18 mouse cellular contexts compared by ENCODE assay signal in the genomic region with DNA sequence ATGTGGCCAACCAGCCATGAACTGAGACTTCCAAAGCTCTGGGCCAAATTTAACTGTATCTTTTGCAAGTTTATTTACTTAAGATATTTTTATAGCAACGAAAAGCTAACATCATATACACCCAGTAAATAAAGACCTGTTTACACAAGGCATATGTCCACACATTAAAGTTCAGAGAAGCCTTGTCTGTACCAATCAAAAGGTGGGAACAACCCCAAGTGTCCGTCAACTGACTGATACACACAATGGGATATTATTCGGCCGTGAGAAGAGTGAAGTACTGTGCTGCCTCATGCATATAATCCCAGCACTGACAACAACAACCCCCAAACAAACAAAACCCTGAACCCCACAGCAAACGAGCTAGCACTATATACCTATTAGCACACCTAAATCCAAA. TPM values are rescaled to one million over a fixed set of nuclear protein-coding genes. Genes with fewer than 3 reads are reported as not detected.
DNase-seq lines count a peak whose midpoint lies in the region; ATAC-seq and TF ChIP-seq lines count a peak whose summit lies in the region.
"Had no signal": no experiment of that assay in that cellular context is flagged by ENCODE, and none has a peak within 500 bp of the region (broad histone marks: within the 10 kb centered on the region; RNA-seq: fewer than 3 reads in every experiment).

No protein-coding gene starts in this region.

- H3K27ac ChIP-seq in forebrain, embryonic 10.5 days: 0 out of 2 replicates have a peak overlapping the region, but pooled peaks have one; percentile 25
- no peak overlapping the region for H3K27ac ChIP-seq in forebrain, embryonic 15.5 days (replicated peaks)
- H3K27ac ChIP-seq in kidney, postnatal 0 days: peak overlapping the region; percentile 55; the same call in 1 of the 2 replicates
- H3K27ac ChIP-seq in kidney, embryonic 14.5 days (ENCODE audit: low read depth, low read length): no peak overlapping the region; the same call in 1 of the 2 replicates
- H3K27ac ChIP-seq in midbrain, embryonic 13.5 days: 0 out of 2 replicates have a peak overlapping the region, but pooled peaks have one; percentile 32
- no peak overlapping the region for H3K27ac ChIP-seq in midbrain, postnatal 0 days (ENCODE audit: low read depth, low read length)
- H3K27ac ChIP-seq: hindbrain, embryonic 14.5 days; midbrain, embryonic 15.5 days had no signal

- intact Hi-C loops in heart, postnatal 14 days (cut with DNase I): no loop called here

- no peaks in the 10 kb centered on the region for H3K9me3 ChIP-seq in forebrain, embryonic 10.5 days
- no peaks in the 10 kb centered on the region for H3K9me3 ChIP-seq in forebrain, embryonic 15.5 days
- no peaks in the 10 kb centered on the region for H3K9me3 ChIP-seq in kidney, postnatal 0 days (replicated peaks; ENCODE audit: low read length)
- no peaks in the 10 kb centered on the region for H3K9me3 ChIP-seq in kidney, embryonic 14.5 days (ENCODE audit: control insufficient read depth, low read length)
- H3K9me3 ChIP-seq in midbrain, embryonic 13.5 days: no peaks in the 10 kb centered on the region
- H3K9me3 ChIP-seq in midbrain, postnatal 0 days (ENCODE audit: low read length): no peaks in the 10 kb centered on the region
- H3K9me3 ChIP-seq: heart, embryonic 10.5 days; limb, embryonic 12.5 days; midbrain, embryonic 15.5 days had no signal

- no peak overlapping the region for H3K4me2 ChIP-seq in forebrain, embryonic 15.5 days (replicated peaks)
- H3K4me2 ChIP-seq in kidney, postnatal 0 days (ENCODE audit: low read length): no peak overlapping the region
- no peak overlapping the region for H3K4me2 ChIP-seq in kidney, embryonic 14.5 days (replicated peaks; ENCODE audit: low read depth, low read length)
- H3K4me2 ChIP-seq in midbrain, embryonic 13.5 days (replicated peaks): no peak overlapping the region
- H3K4me2 ChIP-seq in midbrain, postnatal 0 days (ENCODE audit: low read depth, low read length, poor library complexity, severe bottlenecking): no peak overlapping the region
- H3K4me2 ChIP-seq: hindbrain, embryonic 14.5 days; limb, embryonic 12.5 days; midbrain, embryonic 15.5 days had no signal

- H3K4me1 ChIP-seq in forebrain, embryonic 10.5 days: peaks cover 60% of the 10 kb centered on the region
- peaks cover 46% of the 10 kb centered on the region for H3K4me1 ChIP-seq in forebrain, embryonic 15.5 days
- peaks cover 43% of the 10 kb centered on the region for H3K4me1 ChIP-seq in kidney, postnatal 0 days (replicated peaks; ENCODE audit: insufficient read depth, low read length)
- H3K4me1 ChIP-seq in kidney, embryonic 14.5 days (ENCODE audit: control insufficient read depth, insufficient read depth, low read length): peaks cover 51% of the 10 kb centered on the region
- H3K4me1 ChIP-seq in midbrain, embryonic 13.5 days (replicated peaks): peaks cover 60% of the 10 kb centered on the region
- H3K4me1 ChIP-seq in midbrain, postnatal 0 days (ENCODE audit: insufficient read depth, low read length): peaks cover 7% of the 10 kb centered on the region

- H3K4me3 ChIP-seq in forebrain, embryonic 10.5 days: no peak overlapping the region
- H3K4me3 ChIP-seq in forebrain, embryonic 15.5 days: no peak overlapping the region
- no peak overlapping the region for H3K4me3 ChIP-seq in kidney, postnatal 0 days (replicated peaks; ENCODE audit: low read depth, low read length)
- no peak overlapping the region for H3K4me3 ChIP-seq in kidney, embryonic 14.5 days (ENCODE audit: low read length)
- H3K4me3 ChIP-seq in midbrain, embryonic 13.5 days (replicated peaks): no peak overlapping the region
- no peak overlapping the region for H3K4me3 ChIP-seq in midbrain, postnatal 0 days (ENCODE audit: low read depth, low read length)
- H3K4me3 ChIP-seq: heart, embryonic 10.5 days; limb, embryonic 12.5 days; midbrain, embryonic 15.5 days had no signal

- H3K9ac ChIP-seq in forebrain, embryonic 15.5 days (replicated peaks): no peak overlapping the region
- H3K9ac ChIP-seq in kidney, postnatal 0 days (ENCODE audit: low read depth, low read length): no peak overlapping the region
- H3K9ac ChIP-seq in kidney, embryonic 14.5 days (ENCODE audit: low read depth, low read length): no peak overlapping the region
- no peak overlapping the region for H3K9ac ChIP-seq in midbrain, embryonic 13.5 days (replicated peaks)
- H3K9ac ChIP-seq in midbrain, postnatal 0 days (replicated peaks; ENCODE audit: low read length, poor library complexity, severe bottlenecking): no peak overlapping the region
- H3K9ac ChIP-seq: hindbrain, embryonic 14.5 days; limb, embryonic 12.5 days; midbrain, embryonic 15.5 days had no signal

- no peak for ATAC-seq in forebrain, embryonic 15.5 days (replicated peaks)
- ATAC-seq in kidney, postnatal 0 days (replicated peaks; ENCODE audit: low FRiP score, low read depth): no peak
- ATAC-seq in kidney, embryonic 14.5 days (ENCODE audit: low FRiP score, low TSS enrichment): no peak
- ATAC-seq in midbrain, embryonic 13.5 days: no peak
- ATAC-seq in midbrain, postnatal 0 days (ENCODE audit: low FRiP score): no peak
- ATAC-seq: midbrain, embryonic 15.5 days had no signal

- no peaks in the 10 kb centered on the region for H3K27me3 ChIP-seq in forebrain, embryonic 10.5 days (ENCODE audit: poor library complexity, severe bottlenecking)
- H3K27me3 ChIP-seq in forebrain, embryonic 15.5 days: no peaks in the 10 kb centered on the region
- H3K27me3 ChIP-seq in kidney, postnatal 0 days (ENCODE audit: insufficient read depth, low read length): no peaks in the 10 kb centered on the region
- H3K27me3 ChIP-seq in kidney, embryonic 14.5 days (ENCODE audit: control insufficient read depth, insufficient read depth, low read length): no peaks in the 10 kb centered on the region
- H3K27me3 ChIP-seq in midbrain, embryonic 13.5 days: no peaks in the 10 kb centered on the region
- no peaks in the 10 kb centered on the region for H3K27me3 ChIP-seq in midbrain, postnatal 0 days (ENCODE audit: insufficient read depth, low read length)
- H3K27me3 ChIP-seq: limb, embryonic 12.5 days; midbrain, embryonic 15.5 days had no signal

- WGBS in forebrain, embryonic 10.5 days: 81% methylated on average over 5 of the region's 5 CpGs
- 40% methylated on average over 5 of the region's 5 CpGs for WGBS in forebrain, embryonic 15.5 days
- 51% methylated on average over 5 of the region's 5 CpGs for WGBS in kidney, postnatal 0 days
- 67% methylated on average over 5 of the region's 5 CpGs for WGBS in kidney, embryonic 14.5 days
- 64% methylated on average over 5 of the region's 5 CpGs for WGBS in midbrain, embryonic 13.5 days
- WGBS in midbrain, postnatal 0 days: 58% methylated on average over 5 of the region's 5 CpGs

- TF ChIP-seq CTCF in kidney, postnatal 0 days (IDR thresholded peaks at IDR 0.05; ENCODE audit: low read depth): no peak
- TF ChIP-seq CTCF in midbrain, postnatal 0 days (IDR thresholded peaks at IDR 0.05): no peak

- H3K36me3 ChIP-seq in forebrain, embryonic 10.5 days (replicated peaks): no peaks in the 10 kb centered on the region
- no peaks in the 10 kb centered on the region for H3K36me3 ChIP-seq in forebrain, embryonic 15.5 days
- no peaks in the 10 kb centered on the region for H3K36me3 ChIP-seq in kidney, postnatal 0 days (ENCODE audit: insufficient read depth, low read length)
- no peaks in the 10 kb centered on the region for H3K36me3 ChIP-seq in kidney, embryonic 14.5 days (ENCODE audit: control insufficient read depth, insufficient read depth, low read length)
- no peaks in the 10 kb centered on the region for H3K36me3 ChIP-seq in midbrain, embryonic 13.5 days
- no peaks in the 10 kb centered on the region for H3K36me3 ChIP-seq in midbrain, postnatal 0 days (ENCODE audit: insufficient read depth, low read length)
- H3K36me3 ChIP-seq: limb, embryonic 12.5 days; midbrain, embryonic 15.5 days had no signal

- no peak for DNase-seq in forebrain, embryonic 10.5 days (ENCODE audit: extremely low spot score, low spot score)
- DNase-seq in kidney, postnatal 0 days (ENCODE audit: low spot score): no peak
- no peak for DNase-seq in midbrain, postnatal 0 days (ENCODE audit: low spot score)
- no peak for DNase-seq in right cerebral cortex, postnatal 36 days (ENCODE audit: low spot score in 2 of 2)
- DNase-seq in heart, postnatal 14 days: no peak
- DNase-seq: cerebellum, adult 11 months; cerebellum, postnatal 25 days; gastrocnemius, postnatal 25 days; right cerebral cortex, adult 18-20 months; spleen, adult 18-20 months; thymus, postnatal 14 days had no signal

RNA-seq across cellular contexts. Expression of gene Gna12, which starts 18.2 kb away (rescaled TPM):
- polyA plus RNA-seq in forebrain, embryonic 10.5 days (2016; fragmentation: Nextera tagmentation; extraction: Ambion mirVana): 6.1 and 7.6 TPM in 2 replicates
- polyA plus RNA-seq in forebrain, embryonic 15.5 days (2015; fragmentation: Nextera tagmentation; extraction: Ambion mirVana): 26.3 and 65.4 TPM in 2 replicates
- polyA plus RNA-seq in kidney, postnatal 0 days (2015; fragmentation: Nextera tagmentation; extraction: Ambion mirVana): 28.1 and 48.8 TPM in 2 replicates
- 20.4 and 22.1 TPM in 2 replicates for polyA plus RNA-seq in kidney, embryonic 14.5 days (2014; fragmentation: Nextera tagmentation; extraction: Ambion mirVana)
- 12.0 and 12.1 TPM in 2 replicates for polyA plus RNA-seq in midbrain, embryonic 13.5 days (2015; fragmentation: Nextera tagmentation; extraction: Ambion mirVana)
- total RNA-seq in midbrain, postnatal 0 days (2014; rRNA removed): 115 and 152 TPM in 2 replicates
- polyA plus RNA-seq in midbrain, postnatal 0 days (2015; fragmentation: Nextera tagmentation; extraction: Ambion mirVana): 26.5 and 28.0 TPM in 2 replicates
- 10 to 100 TPM; 80.5 to 84.2 TPM for total RNA-seq in heart, postnatal 14 days (2021)

Comparison
In these comparisons a context has a peak if more than half of its experiments do, and no peak if none do; other contexts are left out.
1. H3K27ac ChIP-seq: peak in forebrain, embryonic 10.5 days (single experiment), kidney, postnatal 0 days (single experiment) and midbrain, embryonic 13.5 days (single experiment); none in forebrain, embryonic 15.5 days (single experiment), kidney, embryonic 14.5 days (single experiment) and midbrain, postnatal 0 days (single experiment).